Mouse (Mus musculus) lung, adult 10 weeks (tissue): ENCODE results near the gene Aspdh. TPM values are rescaled to one million over a fixed set of nuclear protein-coding genes. Genes with fewer than 3 reads are reported as not detected.

Source experiments
- polyA plus RNA-seq: library from polyadenylated mRNA; stranded (reverse); fragments of 350-450 nt; fragmentation: Illumina TruSeq; extraction: RNeasy Lipid Tissue Mini Kit (QIAGEN cat#74804); gene quantifications from one replicate; pipeline ENCODE4 v1.2.3, GENCODE M21; 2014; ENCODE audit warnings: low read depth, low replicate concordance; ENCODE audit not compliant: insufficient read depth

The Aspdh gene
- not detected for polyA plus RNA-seq

GRCm38 (mm10) chr7:44465111-44465510 is at the start of gene Aspdh:
TSS of gene Aspdh (plus strand) at chr7:44465391.

GRCm38 (mm10) chr7:44428968-44429521 is 36.1 kb upstream of the Aspdh start, which contains the start of gene Lrrc4b:
TSS of gene Lrrc4b (plus strand) at chr7:44429018.

GRCm38 (mm10) chr7:44467811-44468411 is 2.7 kb downstream of the Aspdh start, which contains the start of gene Josd2:
TSS of gene Josd2 (plus strand) at chr7:44467980.

GRCm38 (mm10) chr7:44495992-44496770 is 31.0 kb downstream of the Aspdh start, which contains the start of the genes Emc10 and Fam71e1:
TSS of gene Emc10 (minus strand) at chr7:44496529.
TSS of gene Fam71e1 (plus strand) at chr7:44496581.

Other genes with a start within 250 kb of the Aspdh start
- gene Klk1b5, start 249.4 kb upstream of the Aspdh start, polyA plus RNA-seq: not detected
- gene Klk1, start 240.0 kb upstream of the Aspdh start, polyA plus RNA-seq: 1.4 TPM
- not detected for gene Gm36864, start 229.2 kb upstream of the Aspdh start, polyA plus RNA-seq
- 0.31 TPM for gene 1700028J19Rik, start 218.7 kb upstream of the Aspdh start, polyA plus RNA-seq
- 13.5 TPM for gene 2410002F23Rik, start 218.7 kb upstream of the Aspdh start, polyA plus RNA-seq
- not detected for gene Acp4, start 208.0 kb upstream of the Aspdh start, polyA plus RNA-seq
- gene Gm15517, start 203.9 kb upstream of the Aspdh start, polyA plus RNA-seq: not detected
- gene Clec11a, start 158.5 kb upstream of the Aspdh start, polyA plus RNA-seq: 3.6 TPM
- gene Shank1, start 155.1 kb upstream of the Aspdh start, polyA plus RNA-seq: 0.14 TPM
- gene Syt3, start 81.3 kb upstream of the Aspdh start, polyA plus RNA-seq: 1.0 TPM
- 0.41 TPM for gene 1700008O03Rik, start 79.6 kb upstream of the Aspdh start, polyA plus RNA-seq
- 0.48 TPM for gene Lrrc4b, start 36.4 kb upstream of the Aspdh start, polyA plus RNA-seq
- 66.0 TPM for gene Josd2, start 2.6 kb downstream of the Aspdh start, polyA plus RNA-seq
- 83.9 TPM for gene Emc10, start 31.1 kb downstream of the Aspdh start, polyA plus RNA-seq
- gene Fam71e1, start 31.2 kb downstream of the Aspdh start, polyA plus RNA-seq: 2.5 TPM
- 0.92 TPM for gene Mybpc2, start 59.3 kb downstream of the Aspdh start, polyA plus RNA-seq
- 10.6 TPM for gene Spib, start 66.7 kb downstream of the Aspdh start, polyA plus RNA-seq
- gene Pold1, start 83.5 kb downstream of the Aspdh start, polyA plus RNA-seq: 16.2 TPM
- gene Nr1h2, start 88.6 kb downstream of the Aspdh start, polyA plus RNA-seq: 56.8 TPM
- gene Napsa, start 107.0 kb downstream of the Aspdh start, polyA plus RNA-seq: 354 TPM
- gene Kcnc3, start 125.3 kb downstream of the Aspdh start, polyA plus RNA-seq: 4.2 TPM
- gene Myh14, start 205.5 kb downstream of the Aspdh start, polyA plus RNA-seq: 136 TPM
- gene Izumo2, start 243.4 kb downstream of the Aspdh start, polyA plus RNA-seq: not detected